Mouse (Mus musculus) liver, embryonic 11.5 days (tissue): Measurements from ENCODE around the gene Clip3. TPM values are rescaled to one million over a fixed set of nuclear protein-coding genes. Genes with fewer than 3 reads are reported as not detected.
A peak's percentile ranks its signal among the peaks of the same experiment; 100 is the strongest.

ENCODE experiments used
- ATAC-seq: fragments of 200-750 bp; cut with Nextera tagmentation; replicated peaks from 2 replicates; pipeline ENCODE4 v1.8.0; 2017; ENCODE audit warnings: moderate number of reproducible peaks, mild to moderate bottlenecking, moderate TSS enrichment, moderate library complexity; ENCODE audit not compliant: low FRiP score
- DNase-seq: peaks from one replicate; pipeline ENCODE4 v3.0.0-alpha.2; 2017; ENCODE audit warnings: low spot score
- H3K27ac ChIP-seq: fragments of 300-500 bp; sonication (generic); 2 replicates; pipeline ENCODE4 v1.5.1; 2014; ENCODE audit warnings: mild to moderate bottlenecking, low read depth, low read length, control low read depth
- H3K27me3 ChIP-seq: fragments of 300-500 bp; sonication (generic); replicated peaks from 2 replicates; pipeline ENCODE4 v1.6.1; 2014; ENCODE audit warnings: low read length, mixed read lengths; ENCODE audit not compliant: control insufficient read depth, insufficient read depth
- H3K36me3 ChIP-seq: fragments of 300-500 bp; sonication (generic); 2 replicates; pipeline ENCODE4 v1.6.1; 2014; ENCODE audit warnings: mild to moderate bottlenecking, low read length, moderate library complexity, mixed read lengths; ENCODE audit not compliant: control insufficient read depth, insufficient read depth
- H3K4me1 ChIP-seq: fragments of 300-500 bp; sonication (generic); replicated peaks from 2 replicates; pipeline ENCODE4 v1.6.1; 2014; ENCODE audit warnings: low read length, mixed read lengths; ENCODE audit not compliant: control insufficient read depth, insufficient read depth
- H3K4me2 ChIP-seq: fragments of 300-500 bp; sonication (generic); 2 replicates; pipeline ENCODE4 v1.6.1; 2014; ENCODE audit warnings: mild to moderate bottlenecking, control low read depth, moderate library complexity
- H3K4me3 ChIP-seq: fragments of 300-500 bp; sonication (generic); 2 replicates; pipeline ENCODE4 v1.5.1; 2014; ENCODE audit warnings: low read depth, low read length, control low read depth
- H3K9ac ChIP-seq: fragments of 300-500 bp; sonication (generic); 2 replicates; pipeline ENCODE4 v1.6.1; 2014; ENCODE audit warnings: low read depth, low read length, control low read depth
- H3K9me3 ChIP-seq: fragments of 300-500 bp; sonication (generic); 2 replicates; pipeline ENCODE4 v1.6.1; 2016; ENCODE audit warnings: low read length, inconsistent platforms, mixed read lengths; ENCODE audit not compliant: control insufficient read depth
- WGBS: fragments of 180-500 bp; shearing (Covaris S2); extraction: QIAGEN DNeasy Blood & Tissue Kit; methylation state at CpG from one replicate; pipeline ENCODE4 v1.1.7; 2014; 5-methylcytosine and 5-hydroxymethylcytosine counted together
- polyA plus RNA-seq: library from polyadenylated mRNA; unstranded; fragments of >200 nt; fragmentation: Nextera tagmentation; extraction: Ambion mirVana; gene quantifications from 2 replicates; pipeline ENCODE4 v1.2.1, GENCODE M21; 2014

Gene Clip3
- polyA plus RNA-seq, 1 experiment from 2014 or later, result 16.3 TPM

DNA sequence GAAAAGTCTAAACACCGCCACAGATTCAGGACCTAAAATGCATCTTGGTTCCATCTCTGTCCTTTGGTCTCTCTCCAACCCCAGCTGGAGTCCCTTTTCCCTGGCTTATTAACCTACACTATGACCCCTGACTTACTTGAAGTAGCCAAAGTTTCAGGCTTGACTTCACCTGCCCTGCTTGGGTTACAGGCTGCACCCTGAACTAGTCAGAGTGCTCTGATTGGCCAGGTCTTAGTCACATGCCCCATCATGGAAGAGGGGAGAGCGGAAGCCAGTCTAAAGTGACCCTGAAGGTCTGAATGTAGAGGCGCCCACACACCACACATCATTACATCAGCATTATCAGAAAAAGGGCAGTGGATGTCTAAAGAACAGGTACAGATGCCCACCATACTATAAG is 26.6 kb downstream of the Clip3 start:
- Histone ChIP-seq H3K4me1 (peaks cover 27% of the 10 kb centered on the region), H3K27ac (no peak overlapping the region), H3K9me3 (no peaks in the 10 kb centered on the region), H3K9ac (no peak overlapping the region), H3K4me2 (no peak overlapping the region), H3K27me3 (no peaks in the 10 kb centered on the region), H3K4me3 (no peak overlapping the region), H3K36me3 (no peaks in the 10 kb centered on the region)
- no peak for ATAC-seq
- no peak for DNase-seq
- WGBS, result 86% methylated on average over 3 of the region's 3 CpGs

DNA sequence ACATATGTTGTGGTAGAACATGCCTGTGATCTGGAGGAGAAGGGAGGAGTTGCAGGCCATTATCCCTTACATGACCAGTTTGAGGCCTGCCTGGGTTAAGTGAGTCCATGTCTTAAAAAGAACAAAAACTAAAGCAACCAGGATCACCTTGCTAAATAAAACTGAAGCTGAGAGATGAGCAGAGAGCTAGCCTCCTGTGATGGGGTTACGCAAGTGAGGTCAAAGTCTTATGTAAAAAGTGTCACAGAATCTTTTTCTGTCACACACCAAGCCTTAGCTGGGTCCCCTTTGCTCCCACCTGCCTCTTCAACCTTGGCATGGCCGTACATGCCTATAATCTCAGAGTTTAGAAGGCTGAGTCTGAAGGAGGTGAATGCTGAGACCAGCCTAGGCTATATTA is 29.4 kb downstream of the Clip3 start:
- Histone ChIP-seq H3K27me3 (no peaks in the 10 kb centered on the region), H3K4me1 (peaks cover 17% of the 10 kb centered on the region), H3K9me3 (no peaks in the 10 kb centered on the region), H3K4me3 (peak overlapping the region; percentile 91), H3K9ac (peak overlapping the region; percentile 60; the same call in 1 of the 2 replicates), H3K36me3 (no peaks in the 10 kb centered on the region), H3K27ac (no peak overlapping the region; the same call in 1 of the 2 replicates), H3K4me2 (peak overlapping the region; percentile 97)
- WGBS, result 71% methylated on average over 2 of the region's 2 CpGs
- ATAC-seq (no peak), DNase-seq (no peak)

DNA sequence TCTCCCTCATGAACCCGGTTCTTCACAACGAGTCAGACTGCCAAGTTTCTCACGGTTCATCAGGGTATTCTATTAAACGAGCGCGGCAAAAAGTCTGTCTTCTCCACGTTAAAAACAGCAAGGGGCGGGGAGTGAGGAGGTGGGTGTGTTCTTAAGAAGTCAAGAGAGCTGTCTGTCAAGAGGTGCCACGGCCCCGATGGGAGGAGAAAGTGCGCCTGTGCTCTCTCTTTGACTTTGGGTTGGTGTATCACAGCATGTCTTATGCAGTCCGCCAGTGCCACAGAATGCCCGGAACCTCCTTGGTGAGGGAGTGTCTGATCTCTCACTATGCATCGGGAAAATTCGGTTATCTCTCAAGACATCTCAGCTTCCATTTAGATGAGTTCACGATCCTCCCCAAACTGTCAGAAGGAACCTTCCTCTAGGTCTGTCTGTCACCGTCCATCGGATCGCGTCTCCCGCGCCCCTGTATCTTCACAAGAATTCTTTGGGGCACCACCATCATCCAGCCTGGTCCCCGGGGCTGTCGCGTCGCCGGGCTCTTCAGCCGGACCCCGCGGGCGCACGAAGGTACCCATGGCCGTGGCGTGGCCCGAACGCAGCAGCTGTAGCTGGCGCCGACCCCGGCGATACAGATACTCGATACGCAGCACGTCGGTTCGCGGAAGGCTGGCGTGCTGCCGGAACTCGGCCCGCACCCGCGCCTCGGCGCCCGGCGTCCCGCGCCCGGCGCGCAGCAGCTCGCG is 30.2 kb downstream of the Clip3 start, which contains the start of gene E130208F15Rik:
TSS of gene E130208F15Rik (plus strand) at position 202 of the 746 bp plus-strand sequence.
- H3K4me2 ChIP-seq, result peak within 1 kb of the TSS; percentile 97
- DNase-seq, result peak; percentile 78
- H3K27me3 ChIP-seq, result no peaks in the 10 kb centered on the region
- H3K4me1 ChIP-seq, result peaks cover 17% of the 10 kb centered on the region
- peak within 1 kb of the TSS; percentile 83 for H3K27ac ChIP-seq
- H3K4me3 ChIP-seq, result peak within 1 kb of the TSS; percentile 91
- under 1% methylated on average over 63 of the region's 63 CpGs for WGBS
- peak; percentile 82 for ATAC-seq
- H3K9me3 ChIP-seq, result no peaks in the 10 kb centered on the region
- no peaks in the 10 kb centered on the region for H3K36me3 ChIP-seq
- H3K9ac ChIP-seq, result peak within 1 kb of the TSS; percentile 87

DNA sequence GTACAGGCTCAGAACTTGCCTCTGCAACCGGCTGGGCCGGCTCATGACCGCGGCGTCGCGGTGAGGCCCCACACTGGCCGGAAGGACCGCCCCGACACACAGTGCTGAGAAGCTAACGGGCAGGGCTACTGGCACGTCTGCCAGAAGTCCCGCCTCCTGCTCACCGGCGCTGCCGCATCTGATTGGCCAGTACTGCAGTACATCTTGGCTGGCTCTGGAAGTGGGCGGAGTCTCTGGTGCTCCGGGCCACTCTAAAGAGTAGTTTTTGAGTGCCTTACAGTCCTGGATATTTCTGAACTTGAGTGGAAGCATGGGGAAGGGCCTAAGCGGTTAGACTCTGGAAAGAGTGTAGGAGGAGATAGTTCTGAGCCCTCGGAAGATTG is 30.7 kb downstream of the Clip3 start:
- under 1% methylated on average over 20 of the region's 20 CpGs for WGBS
- H3K27ac ChIP-seq, result peak overlapping the region; percentile 83
- DNase-seq (peak; percentile 89), ATAC-seq (peak; percentile 98)
- H3K4me3 ChIP-seq, result peak overlapping the region; percentile 91
- H3K36me3 ChIP-seq, result no peaks in the 10 kb centered on the region
- H3K9me3 ChIP-seq, result no peaks in the 10 kb centered on the region
- peaks cover 17% of the 10 kb centered on the region for H3K4me1 ChIP-seq
- H3K27me3 ChIP-seq, result peaks cover 2% of the 10 kb centered on the region; the same call in 1 of the 2 replicates
- H3K4me2 ChIP-seq, result peak overlapping the region; percentile 97
- peak overlapping the region; percentile 87 for H3K9ac ChIP-seq

DNA sequence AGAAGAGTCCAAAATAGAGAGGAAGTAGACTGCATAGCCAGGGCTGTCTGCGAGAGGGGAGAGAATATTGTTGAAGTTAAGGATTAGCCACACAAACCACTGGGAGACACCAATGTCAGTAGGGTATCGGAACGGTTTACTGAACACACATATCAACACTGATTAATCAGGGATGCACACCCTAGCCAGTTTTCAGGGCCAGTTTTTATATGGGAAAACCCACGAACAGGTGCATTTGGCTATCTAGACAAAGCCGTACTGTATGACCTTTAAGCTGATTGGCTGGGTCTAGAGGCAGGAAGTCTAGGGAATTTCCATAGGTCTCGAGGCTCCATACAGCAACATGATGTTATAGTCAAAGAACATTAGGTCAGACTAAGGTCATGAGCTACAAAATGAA is 31.3 kb downstream of the Clip3 start:
- Histone ChIP-seq H3K4me1 (peaks cover 17% of the 10 kb centered on the region), H3K27ac (peak overlapping the region; percentile 83), H3K9ac (peak overlapping the region; percentile 87), H3K4me2 (peak overlapping the region; percentile 97), H3K27me3 (peaks cover 3% of the 10 kb centered on the region; the same call in 1 of the 2 replicates), H3K9me3 (no peaks in the 10 kb centered on the region), H3K36me3 (no peaks in the 10 kb centered on the region), H3K4me3 (peak overlapping the region; percentile 91)
- WGBS, result 27% methylated on average over 6 of the region's 6 CpGs
- ATAC-seq (no peak), DNase-seq (no peak)

DNA sequence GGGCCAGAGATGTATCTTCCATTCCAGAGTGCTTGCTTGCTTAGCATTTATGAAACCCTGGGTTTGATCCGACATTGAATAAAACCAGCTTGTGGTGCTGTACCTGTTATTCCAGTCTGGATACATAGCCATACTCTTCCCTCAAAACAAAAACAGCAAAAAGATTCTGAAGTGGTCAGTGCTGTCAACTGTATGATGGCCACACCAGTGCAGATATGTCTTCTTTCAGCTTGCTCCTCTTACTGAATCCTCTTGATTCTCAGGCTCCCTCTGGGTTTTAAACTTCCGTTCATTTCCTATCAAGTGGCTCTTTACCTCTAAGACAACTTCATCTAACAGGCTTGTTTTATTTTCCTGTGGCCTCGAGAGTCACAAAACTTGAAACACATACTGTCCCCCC is 32.3 kb downstream of the Clip3 start, which contains the start of gene Sdhaf1:
TSS of gene Sdhaf1 (minus strand) at position 101 of the 400 bp plus-strand sequence.
- Histone ChIP-seq H3K4me1 (peaks cover 17% of the 10 kb centered on the region), H3K4me2 (peak within 1 kb of the TSS; percentile 97), H3K27me3 (peaks cover 3% of the 10 kb centered on the region; the same call in 1 of the 2 replicates), H3K9me3 (no peaks in the 10 kb centered on the region), H3K4me3 (peak within 1 kb of the TSS; percentile 91), H3K27ac (peak within 1 kb of the TSS; percentile 83), H3K36me3 (no peaks in the 10 kb centered on the region), H3K9ac (peak within 1 kb of the TSS; percentile 87)
- 73% methylated on average over 3 of the region's 3 CpGs for WGBS
- ATAC-seq (no peak), DNase-seq (no peak)

DNA sequence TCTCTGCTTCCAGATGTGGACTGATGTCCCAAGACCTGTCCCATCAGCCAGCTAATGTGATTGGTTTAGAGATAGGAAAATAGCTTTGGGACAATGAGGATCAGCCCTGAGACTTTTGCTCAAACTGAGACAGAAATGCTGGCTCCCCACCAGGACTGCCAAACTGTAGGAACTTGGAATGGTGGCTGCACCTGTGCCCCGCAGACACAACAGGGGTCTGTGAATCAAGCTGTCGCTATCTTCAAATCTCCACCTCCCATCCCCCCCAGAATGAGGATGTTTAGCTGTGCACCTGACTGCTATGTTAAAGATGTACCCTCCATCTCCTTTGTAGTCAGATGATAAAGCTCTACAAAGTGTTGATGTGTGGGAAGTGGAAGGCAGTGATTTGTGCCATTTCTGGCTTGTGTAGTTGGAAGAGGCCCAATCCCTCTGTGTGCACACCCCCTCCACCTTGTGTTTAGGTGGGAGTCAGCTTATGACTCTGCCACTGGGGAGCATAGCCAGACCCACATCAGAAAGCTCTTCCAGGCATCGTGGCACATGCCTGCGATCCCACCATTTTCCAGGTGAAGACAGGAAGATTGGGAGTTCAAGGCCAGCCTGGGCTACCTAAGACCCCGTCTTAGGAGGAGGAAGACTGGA is 32.9 kb downstream of the Clip3 start:
- H3K27me3 ChIP-seq, result peaks cover 3% of the 10 kb centered on the region; the same call in 1 of the 2 replicates
- no peak overlapping the region for H3K9ac ChIP-seq
- DNase-seq (no peak), ATAC-seq (no peak)
- no peak overlapping the region for H3K27ac ChIP-seq
- peaks cover 17% of the 10 kb centered on the region for H3K4me1 ChIP-seq
- H3K36me3 ChIP-seq, result no peaks in the 10 kb centered on the region
- 77% methylated on average over 5 of the region's 5 CpGs for WGBS
- H3K4me3 ChIP-seq, result no peak overlapping the region
- H3K4me2 ChIP-seq, result no peak overlapping the region
- no peaks in the 10 kb centered on the region for H3K9me3 ChIP-seq

DNA sequence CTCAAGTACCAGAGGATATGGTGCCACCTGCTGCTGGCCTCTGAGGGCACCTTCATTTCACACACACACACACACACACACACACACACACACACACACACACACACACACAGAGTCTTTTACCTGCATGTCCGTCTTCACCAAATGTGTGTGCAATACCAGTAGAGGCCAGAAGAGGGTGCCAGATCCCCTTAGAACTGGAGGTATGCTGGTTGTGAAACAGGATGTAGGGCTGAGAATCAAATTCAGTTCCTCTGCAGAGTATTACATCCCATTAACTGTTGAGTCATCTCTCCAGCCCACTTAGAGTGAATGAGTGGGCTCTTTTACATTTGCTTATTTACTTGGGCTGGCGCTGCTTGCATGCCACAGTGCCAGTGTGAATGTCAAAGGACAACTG is 33.8 kb downstream of the Clip3 start:
- H3K9me3 ChIP-seq, result no peaks in the 10 kb centered on the region
- H3K27ac ChIP-seq, result no peak overlapping the region
- ATAC-seq, result no peak
- H3K36me3 ChIP-seq, result no peaks in the 10 kb centered on the region
- no peak overlapping the region for H3K9ac ChIP-seq
- peaks cover 3% of the 10 kb centered on the region; the same call in 1 of the 2 replicates for H3K27me3 ChIP-seq
- H3K4me3 ChIP-seq, result no peak overlapping the region
- H3K4me1 ChIP-seq, result peaks cover 17% of the 10 kb centered on the region
- peak; percentile 48 for DNase-seq
- WGBS, result 49% methylated on average over 2 of the region's 2 CpGs
- no peak overlapping the region for H3K4me2 ChIP-seq
